Mouse (Mus musculus) liver, adult 2 months (tissue): Measurements from ENCODE around the gene Serpina3j.

ENCODE experiments used
- CTCF ChIP-seq: fragments of 200-500 bp; IDR thresholded peaks from 2 replicates; pipeline ENCODE4 v1.5.1; 2011; ENCODE audit warnings: low read depth, low read length, control low read depth
- POLR2A ChIP-seq: fragments of 200-500 bp; IDR thresholded peaks from 2 replicates; pipeline ENCODE4 v1.6.1; 2011; ENCODE audit warnings: low read length, control low read depth; ENCODE audit not compliant: insufficient read depth; ENCODE audit errors: extremely low read depth

DNA sequence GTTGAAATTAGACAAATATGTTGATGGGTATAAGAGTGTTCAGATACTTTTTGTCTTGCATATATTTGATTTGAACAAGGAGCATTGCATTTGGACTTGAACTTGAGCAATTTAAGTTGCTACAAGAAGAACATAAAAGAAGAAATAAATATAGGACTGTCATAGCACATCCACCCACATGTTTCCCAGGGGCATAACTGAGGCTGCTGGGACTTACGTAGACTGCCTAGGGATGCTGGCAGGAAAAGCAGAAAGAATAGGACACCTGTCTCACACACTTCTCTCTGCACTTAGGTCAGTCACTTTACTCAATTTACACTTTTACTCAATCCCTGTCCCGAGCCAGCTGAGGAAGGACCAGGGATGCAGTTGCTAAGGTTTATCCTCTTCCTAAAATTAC is 20.4 kb upstream of the Serpina3j start:
- no peak for TF ChIP-seq CTCF
- no peak for TF ChIP-seq POLR2A
